Mouse (Mus musculus): ENCODE results near the gene Csrp1. TPM values are rescaled to one million over a fixed set of nuclear protein-coding genes. Genes with fewer than 3 reads are reported as not detected.

The Csrp1 gene
- polyA plus RNA-seq, 1 experiment from 2014 or later: 33.9 TPM

DNA sequence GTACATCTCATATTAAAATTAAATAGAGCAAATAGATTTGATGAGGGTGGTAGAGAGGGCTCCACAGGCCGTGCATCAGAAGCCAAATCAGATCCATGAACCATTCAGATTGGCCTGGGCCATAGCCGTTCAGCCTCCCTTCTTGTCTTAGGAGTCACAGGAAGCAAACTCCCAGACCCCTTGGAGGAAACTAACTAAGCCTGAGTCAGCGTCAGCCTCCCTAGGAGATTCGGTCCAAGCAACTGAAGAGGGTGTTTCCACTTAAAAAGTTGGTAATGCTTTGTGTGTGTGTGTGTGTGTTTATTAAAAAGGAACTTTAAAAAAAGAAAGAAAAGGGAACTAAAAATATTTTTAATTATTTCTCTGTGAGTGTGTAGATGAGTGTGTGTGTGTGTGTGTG, 35.0 kb upstream of the Csrp1 start:
- H3K27me3 ChIP-seq: peaks cover 37% of the 10 kb centered on the region
- H3K4me2 ChIP-seq: no peak overlapping the region
- H3K36me3 ChIP-seq (replicated peaks): no peaks in the 10 kb centered on the region
- ATAC-seq (ENCODE audit: low FRiP score): no peak
- H3K27ac ChIP-seq: no peak overlapping the region
- peaks cover 30% of the 10 kb centered on the region for H3K4me1 ChIP-seq
- no peak overlapping the region for H3K4me3 ChIP-seq (replicated peaks)
- 58% methylated on average over 4 of the region's 4 CpGs for WGBS
- H3K9ac ChIP-seq: no peak overlapping the region
- no peaks in the 10 kb centered on the region for H3K9me3 ChIP-seq

DNA sequence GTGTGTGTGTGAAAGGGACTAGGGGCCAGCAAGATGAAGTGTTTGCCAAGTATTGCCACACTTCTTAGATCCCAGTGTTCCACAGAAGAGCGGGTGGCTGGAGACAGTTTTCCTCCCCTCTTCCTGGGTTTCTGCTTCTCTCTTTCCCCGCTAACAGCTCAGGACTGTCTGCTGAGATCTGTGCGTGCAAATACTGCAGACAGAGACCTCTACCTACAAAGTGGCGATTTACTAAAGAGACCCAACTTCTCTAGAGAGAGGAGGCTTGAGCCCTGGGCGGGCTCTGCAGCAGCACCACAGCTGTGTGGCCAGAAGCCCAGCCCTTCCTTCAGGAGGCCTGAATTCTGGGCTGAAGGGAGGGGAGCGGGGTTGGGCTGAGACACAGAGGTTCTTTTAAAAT, 34.5 kb upstream of the Csrp1 start:
- H3K4me3 ChIP-seq (replicated peaks): no peak overlapping the region
- WGBS: 45% methylated on average over 6 of the region's 6 CpGs
- no peak overlapping the region for H3K27ac ChIP-seq
- no peak overlapping the region for H3K4me2 ChIP-seq
- H3K9me3 ChIP-seq: no peaks in the 10 kb centered on the region
- peaks cover 30% of the 10 kb centered on the region for H3K4me1 ChIP-seq
- no peak overlapping the region for H3K9ac ChIP-seq
- H3K36me3 ChIP-seq (replicated peaks): no peaks in the 10 kb centered on the region
- ATAC-seq (ENCODE audit: low FRiP score): no peak
- peaks cover 41% of the 10 kb centered on the region for H3K27me3 ChIP-seq

DNA sequence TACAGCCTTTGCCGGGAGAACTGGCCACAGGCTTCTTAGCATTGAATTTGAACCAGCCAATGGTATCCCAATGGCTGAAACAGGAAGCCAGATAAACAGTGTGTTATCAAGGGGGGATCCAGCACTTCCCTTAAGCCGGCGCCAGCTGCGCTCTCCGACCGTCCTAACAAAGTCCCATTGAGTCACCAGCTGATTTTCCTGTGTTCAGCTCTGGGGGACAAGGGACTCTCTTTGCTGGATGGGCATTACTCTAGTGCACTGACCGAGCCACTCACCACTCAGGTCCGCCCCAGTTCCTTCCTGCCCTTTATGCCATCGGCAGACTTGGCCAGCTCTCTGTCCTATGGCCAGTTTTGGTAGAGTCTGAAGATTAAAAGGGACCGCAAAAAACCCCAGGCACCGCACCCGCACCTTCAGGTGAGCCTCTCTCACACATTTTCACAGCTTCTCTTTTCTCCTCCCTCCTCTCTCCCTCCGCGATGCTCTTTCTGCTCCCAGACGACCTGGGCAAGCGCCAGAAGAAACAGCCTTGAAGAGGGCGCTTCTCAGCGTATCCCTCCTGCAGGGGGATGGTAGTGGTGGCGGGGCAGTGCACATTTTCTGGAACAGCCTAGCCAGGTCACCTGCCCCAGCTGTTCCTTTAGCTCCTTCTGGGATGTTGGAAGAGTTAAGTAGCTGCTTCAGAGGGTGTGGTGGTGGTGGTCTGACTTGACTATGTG, 32.9 kb upstream of the Csrp1 start:
- H3K4me1 ChIP-seq: peaks cover 30% of the 10 kb centered on the region
- no peak overlapping the region for H3K27ac ChIP-seq
- 1% methylated on average over 19 of the region's 19 CpGs for WGBS

DNA sequence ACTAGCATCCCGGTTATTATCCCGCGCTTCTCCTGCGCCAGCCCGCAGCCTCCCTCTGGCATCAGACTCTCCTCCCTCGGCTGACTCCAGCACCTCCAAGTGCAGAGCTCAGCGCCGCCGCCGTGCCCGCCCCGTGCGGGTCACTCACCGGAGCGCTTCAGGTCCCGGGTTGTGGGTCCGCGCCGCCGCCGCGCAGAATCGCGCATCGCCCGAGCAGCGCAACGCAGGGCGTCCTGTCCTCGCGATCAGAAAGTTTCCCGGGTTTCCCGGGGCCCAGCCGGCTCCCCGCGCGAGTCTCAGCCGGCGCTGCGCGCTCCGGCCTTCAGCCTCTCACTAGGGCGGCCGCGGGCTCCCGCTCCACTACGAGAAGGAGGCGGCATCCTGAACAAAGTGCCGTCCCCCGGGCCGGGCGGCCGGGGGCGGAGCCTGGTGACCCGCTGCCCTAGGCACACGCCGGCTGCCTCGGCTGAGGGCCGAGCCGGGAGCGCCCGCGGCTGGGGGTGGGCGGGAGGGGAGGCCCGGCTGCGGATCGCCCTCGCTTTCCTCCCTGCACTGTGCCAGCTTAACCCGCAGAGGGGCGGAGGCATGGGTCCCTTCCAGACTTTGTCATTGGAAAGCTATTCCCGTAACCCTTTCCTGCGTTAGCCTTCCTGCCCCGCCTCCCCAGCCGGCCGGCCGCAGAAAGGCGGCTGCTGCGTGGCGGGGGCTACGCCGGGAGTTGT, 31.9 kb upstream of the Csrp1 start:
- no peaks in the 10 kb centered on the region for H3K36me3 ChIP-seq (replicated peaks)
- H3K27me3 ChIP-seq: peaks cover 45% of the 10 kb centered on the region
- under 1% methylated on average over 78 of the region's 81 CpGs for WGBS
- ATAC-seq (ENCODE audit: low FRiP score): peak; percentile 87
- peaks cover 30% of the 10 kb centered on the region for H3K4me1 ChIP-seq
- H3K9me3 ChIP-seq: no peaks in the 10 kb centered on the region
- H3K9ac ChIP-seq: peak overlapping the region; percentile 85
- H3K4me3 ChIP-seq (replicated peaks): peak overlapping the region; percentile 70
- peak overlapping the region; percentile 98 for H3K4me2 ChIP-seq
- peak overlapping the region; percentile 74 for H3K27ac ChIP-seq

More for the DNA sequence above, 32.9 kb upstream of the Csrp1 start:
- peak; percentile 44 for ATAC-seq (ENCODE audit: low FRiP score)
- Histone ChIP-seq H3K27me3 (peaks cover 45% of the 10 kb centered on the region), H3K4me3 (replicated peaks) (peak overlapping the region; percentile 70), H3K9ac (peak overlapping the region; percentile 85), H3K9me3 (no peaks in the 10 kb centered on the region), H3K36me3 (replicated peaks) (no peaks in the 10 kb centered on the region), H3K4me2 (peak overlapping the region; percentile 98)

DNA sequence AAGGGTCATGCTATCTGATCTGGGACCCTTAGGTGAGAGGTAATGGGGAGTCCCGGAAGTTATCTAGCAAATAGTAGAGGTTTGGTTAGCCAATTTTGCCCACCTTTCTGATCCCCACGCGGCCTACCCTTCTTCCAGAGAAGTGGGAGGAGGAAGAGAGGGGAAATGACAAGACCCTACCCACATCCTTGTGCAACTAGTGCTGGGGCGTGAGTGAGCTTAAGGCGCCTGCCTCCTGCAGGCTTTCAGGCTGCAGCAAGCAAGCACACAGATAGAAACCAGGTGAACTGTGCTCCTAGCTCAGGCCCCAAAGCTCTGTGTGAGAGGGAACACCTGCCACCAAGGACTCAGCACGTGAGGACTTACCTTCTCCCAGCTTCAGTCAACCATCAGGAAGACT, 31.2 kb upstream of the Csrp1 start:
- H3K27ac ChIP-seq: no peak overlapping the region
- peak overlapping the region; percentile 70 for H3K4me3 ChIP-seq (replicated peaks)
- peak overlapping the region; percentile 85; the same call in 1 of the 2 replicates for H3K9ac ChIP-seq
- H3K4me1 ChIP-seq: peaks cover 30% of the 10 kb centered on the region
- H3K36me3 ChIP-seq (replicated peaks): no peaks in the 10 kb centered on the region
- H3K27me3 ChIP-seq: peaks cover 45% of the 10 kb centered on the region
- ATAC-seq (ENCODE audit: low FRiP score): no peak
- peak overlapping the region; percentile 98 for H3K4me2 ChIP-seq
- WGBS: 8% methylated on average over 6 of the region's 6 CpGs
- no peaks in the 10 kb centered on the region for H3K9me3 ChIP-seq

DNA sequence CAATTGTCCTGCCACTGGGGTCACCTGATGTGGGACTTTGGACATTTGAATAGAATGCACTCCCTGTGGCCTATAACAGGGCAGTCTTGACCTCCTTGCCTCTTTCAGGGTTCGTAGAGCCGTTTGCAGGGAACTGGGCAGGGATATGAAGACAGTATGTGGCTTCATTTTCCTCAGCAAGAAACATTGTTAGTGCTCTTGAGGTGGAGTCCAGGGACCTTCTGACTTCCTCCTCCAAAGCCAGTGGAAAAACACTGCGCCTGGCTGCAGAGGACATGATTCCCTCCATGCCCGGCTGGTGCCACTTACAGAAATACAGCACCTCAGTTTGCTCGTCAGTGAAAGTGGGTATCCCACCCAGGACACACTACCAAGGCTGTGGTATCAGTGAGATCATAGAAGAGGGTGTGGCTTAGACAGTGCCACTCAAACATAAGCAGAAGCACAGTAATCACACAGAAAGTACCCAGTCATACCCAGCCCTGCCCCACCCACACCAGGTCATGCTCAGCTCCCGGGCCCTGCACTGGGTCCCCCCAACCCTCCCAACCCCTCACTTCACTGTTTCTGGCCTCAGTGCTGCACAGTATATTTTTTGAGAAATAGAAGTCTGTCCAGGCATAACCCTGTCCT, 29.0 kb upstream of the Csrp1 start:
- Histone ChIP-seq H3K4me2 (no peak overlapping the region), H3K9me3 (no peaks in the 10 kb centered on the region), H3K27ac (no peak overlapping the region), H3K4me1 (peaks cover 24% of the 10 kb centered on the region), H3K27me3 (peaks cover 34% of the 10 kb centered on the region), H3K36me3 (replicated peaks) (no peaks in the 10 kb centered on the region), H3K4me3 (replicated peaks) (no peak overlapping the region), H3K9ac (no peak overlapping the region)
- ATAC-seq (ENCODE audit: low FRiP score): no peak
- WGBS: 85% methylated on average over 6 of the region's 6 CpGs

DNA sequence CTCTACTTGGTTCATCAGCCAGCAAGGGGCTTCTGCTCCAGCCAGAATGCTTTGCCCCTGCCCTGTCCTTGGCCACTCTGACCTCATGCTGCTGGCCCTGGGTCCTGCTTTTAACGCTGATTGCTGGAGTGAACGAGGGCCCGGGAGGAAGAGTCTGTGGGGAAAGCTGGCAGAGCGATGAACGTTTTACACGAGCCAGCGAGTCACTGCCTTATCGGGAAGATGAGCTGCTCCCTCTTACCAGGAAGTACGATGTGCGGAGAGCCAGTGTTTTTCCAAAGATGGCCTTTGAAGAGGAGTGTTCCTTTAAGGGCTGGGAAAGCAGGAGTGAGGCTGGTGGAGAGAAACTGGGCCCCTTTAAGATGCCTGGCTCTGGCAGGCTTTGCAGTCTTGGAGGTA, 28.4 kb upstream of the Csrp1 start:
- no peak for ATAC-seq (ENCODE audit: low FRiP score)
- no peak overlapping the region for H3K4me2 ChIP-seq

DNA sequence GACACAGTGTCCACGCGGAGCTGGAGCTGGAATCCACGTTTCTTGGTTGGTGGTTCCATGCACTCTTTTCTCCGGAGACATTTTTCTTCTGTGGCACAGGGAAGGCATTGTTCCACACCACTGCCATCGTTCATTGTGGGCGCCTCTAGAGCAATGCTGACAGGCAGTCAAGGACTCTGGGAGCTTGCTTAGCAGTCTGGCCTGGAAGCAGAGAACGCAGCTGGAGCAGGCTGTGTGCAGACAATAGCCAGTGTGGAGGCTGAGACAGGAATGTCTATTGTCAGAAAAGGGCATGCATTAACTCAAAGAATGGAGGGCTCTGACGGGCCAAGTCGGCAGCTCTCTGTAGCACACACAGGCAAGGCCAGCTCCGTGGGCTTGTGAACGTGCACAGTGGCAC, 25.7 kb upstream of the Csrp1 start:
- Histone ChIP-seq H3K36me3 (replicated peaks) (no peaks in the 10 kb centered on the region), H3K4me1 (peaks cover 12% of the 10 kb centered on the region), H3K4me3 (replicated peaks) (no peak overlapping the region), H3K9me3 (no peaks in the 10 kb centered on the region), H3K27me3 (peaks cover 39% of the 10 kb centered on the region), H3K27ac (no peak overlapping the region), H3K9ac (no peak overlapping the region), H3K4me2 (no peak overlapping the region)
- ATAC-seq (ENCODE audit: low FRiP score): no peak
- WGBS: 56% methylated on average over 11 of the region's 11 CpGs

More for the DNA sequence above, 28.4 kb upstream of the Csrp1 start:
- no peak overlapping the region for H3K27ac ChIP-seq
- H3K27me3 ChIP-seq: peaks cover 29% of the 10 kb centered on the region
- no peaks in the 10 kb centered on the region for H3K9me3 ChIP-seq
- no peak overlapping the region for H3K4me3 ChIP-seq (replicated peaks)
- WGBS: 68% methylated on average over 10 of the region's 10 CpGs
- no peak overlapping the region for H3K9ac ChIP-seq
- H3K36me3 ChIP-seq (replicated peaks): no peaks in the 10 kb centered on the region
- H3K4me1 ChIP-seq: peaks cover 19% of the 10 kb centered on the region

DNA sequence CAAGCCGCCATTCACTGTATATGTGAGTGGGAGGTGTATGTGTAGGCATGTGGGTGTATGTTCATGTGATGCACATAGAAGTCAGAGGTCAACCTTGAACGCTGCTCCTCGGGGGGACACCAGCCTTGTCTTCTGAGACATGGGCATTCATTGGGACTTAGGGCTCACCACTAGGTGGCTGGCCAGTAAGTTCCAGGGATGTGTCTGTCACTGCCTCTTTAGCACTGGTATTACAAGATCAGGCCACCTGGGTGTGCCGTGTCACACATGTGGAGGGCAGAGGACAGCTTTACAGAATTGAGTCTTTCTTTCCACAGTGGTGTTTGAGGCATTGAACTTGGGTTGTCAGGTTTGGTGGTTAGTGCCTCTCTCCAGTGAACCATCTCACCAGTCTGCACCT, 22.4 kb upstream of the Csrp1 start:
- no peak overlapping the region for H3K4me2 ChIP-seq
- H3K9me3 ChIP-seq: no peaks in the 10 kb centered on the region
- no peaks in the 10 kb centered on the region for H3K36me3 ChIP-seq (replicated peaks)
- WGBS: 91% methylated on average over 4 of the region's 4 CpGs
- H3K4me3 ChIP-seq (replicated peaks): no peak overlapping the region
- ATAC-seq (ENCODE audit: low FRiP score): no peak
- peaks cover 33% of the 10 kb centered on the region; the same call in 1 of the 2 replicates for H3K27me3 ChIP-seq
- H3K4me1 ChIP-seq: peaks cover 17% of the 10 kb centered on the region
- no peak overlapping the region for H3K27ac ChIP-seq
- H3K9ac ChIP-seq: no peak overlapping the region

DNA sequence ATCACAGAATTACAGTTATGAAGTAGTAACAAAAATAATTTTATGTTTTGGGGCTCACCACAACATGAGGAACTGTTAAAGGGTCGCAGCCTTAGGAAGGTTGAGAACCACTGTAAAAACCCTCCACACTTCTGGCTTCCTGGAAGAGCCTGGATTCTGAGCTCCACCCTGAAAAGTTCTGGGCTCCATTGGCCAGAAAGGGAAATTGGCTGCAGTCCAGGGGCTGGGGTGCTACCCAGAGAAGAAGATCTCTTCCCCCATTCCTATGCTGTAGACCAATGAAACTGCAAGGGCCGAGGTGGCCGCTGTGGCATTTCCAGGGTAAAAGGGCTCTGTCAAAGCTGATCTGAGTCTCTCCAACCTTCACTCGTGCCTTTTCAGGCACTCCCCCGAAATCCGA, 21.8 kb upstream of the Csrp1 start:
- Histone ChIP-seq H3K27me3 (peaks cover 33% of the 10 kb centered on the region; the same call in 1 of the 2 replicates), H3K4me1 (peaks cover 17% of the 10 kb centered on the region), H3K4me2 (0 out of 2 replicates have a peak overlapping the region, but pooled peaks have one; percentile 61), H3K4me3 (replicated peaks) (no peak overlapping the region), H3K36me3 (replicated peaks) (no peaks in the 10 kb centered on the region), H3K9ac (no peak overlapping the region), H3K9me3 (no peaks in the 10 kb centered on the region), H3K27ac (0 out of 2 replicates have a peak overlapping the region, but pooled peaks have one; percentile 2)
- ATAC-seq (ENCODE audit: low FRiP score): no peak
- WGBS: 33% methylated on average over 6 of the region's 6 CpGs

DNA sequence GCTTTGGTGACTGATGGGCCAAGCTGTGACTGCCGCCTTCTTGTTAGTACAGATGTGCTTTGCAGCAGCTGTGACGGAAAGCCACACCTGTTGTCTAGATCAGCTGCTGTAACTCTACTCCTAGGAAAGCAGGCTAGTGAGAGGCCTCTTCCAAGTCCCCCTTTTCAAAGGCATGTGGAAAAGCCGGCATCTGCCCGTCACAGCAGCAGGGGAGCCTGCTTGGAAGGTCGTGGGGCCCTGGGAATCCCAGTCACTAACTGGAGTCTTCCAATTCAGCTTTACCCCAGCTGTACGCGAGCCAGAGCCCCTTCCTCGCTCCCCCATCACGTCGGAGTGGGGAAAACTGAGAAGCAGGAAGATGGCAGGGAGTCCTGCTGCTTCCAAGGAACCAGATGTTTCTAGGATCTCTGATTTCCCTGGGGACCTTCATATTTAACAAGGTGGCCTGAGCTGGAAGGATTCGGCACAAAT, 21.4 kb upstream of the Csrp1 start:
- Histone ChIP-seq H3K27ac (0 out of 2 replicates have a peak overlapping the region, but pooled peaks have one; percentile 2), H3K27me3 (peaks cover 33% of the 10 kb centered on the region; the same call in 1 of the 2 replicates), H3K4me2 (peak overlapping the region; percentile 61), H3K9me3 (no peaks in the 10 kb centered on the region), H3K36me3 (replicated peaks) (no peaks in the 10 kb centered on the region), H3K4me1 (peaks cover 17% of the 10 kb centered on the region), H3K4me3 (replicated peaks) (0 out of 2 replicates have a peak overlapping the region, but pooled peaks have one; percentile 35), H3K9ac (no peak overlapping the region)
- WGBS: 7% methylated on average over 11 of the region's 11 CpGs
- ATAC-seq (ENCODE audit: low FRiP score): no peak

Measured in forebrain, embryonic 12.5 days (tissue).